Comparison of ENCODE assay signal across 19 mouse cellular contexts in genomic region chr15:40037266-40037665, GRCm38 (mm10).
DNase-seq lines count a peak whose midpoint lies in the region; ATAC-seq and TF ChIP-seq lines count a peak whose summit lies in the region.
"Had no signal": no experiment of that assay in that cellular context is flagged by ENCODE, and none has a peak within 500 bp of the region (broad histone marks: within the 10 kb centered on the region; RNA-seq: fewer than 3 reads in every experiment).

No protein-coding gene starts in this region.

- H3K4me3 ChIP-seq in heart, embryonic 11.5 days (ENCODE audit: low read depth, low read length): no peak overlapping the region
- H3K4me3 ChIP-seq in G1E (ENCODE audit: low read depth, low read length): no peak overlapping the region
- H3K4me3 ChIP-seq in olfactory bulb, adult 2 months (ENCODE audit: insufficient read depth, low read depth, low read length): no peak overlapping the region
- H3K4me3 ChIP-seq: stomach, embryonic 15.5 days had no signal

- ATAC-seq in heart, embryonic 11.5 days (replicated peaks; ENCODE audit: insufficient number of reproducible peaks, low FRiP score, low TSS enrichment): no peak
- ATAC-seq in G1E (ENCODE audit: extremely low read depth, insufficient number of reproducible peaks, low FRiP score, poor library complexity, severe bottlenecking): peak; percentile 54; the same call in 1 of the 2 replicates
- ATAC-seq: hindbrain, postnatal 0 days; Patski had no signal

- no peak for DNase-seq in heart, postnatal 10 days
- no peak for DNase-seq in G1E (ENCODE audit: low spot score)
- peak; percentile 21 to 35 for DNase-seq in frontal cortex, postnatal 25 days (ENCODE audit: low spot score in 2 of 2)
- no peak for DNase-seq in urinary bladder, adult 18-20 months (ENCODE audit: low spot score in 2 of 2)
- DNase-seq in kidney, adult 8-10 months: no peak
- DNase-seq in testis, postnatal 14 days (ENCODE audit: low spot score): no peak
- DNase-seq: cerebellum, adult 11-12 months; cerebellum, postnatal 36 days; heart, postnatal 14 days; kidney, adult 2 months; kidney, postnatal 4 days; midbrain, embryonic 14.5 days; thymus, postnatal 14 days had no signal

- no peaks in the 10 kb centered on the region for H3K27me3 ChIP-seq in heart, embryonic 11.5 days (ENCODE audit: control insufficient read depth, insufficient read depth, low read length)
- H3K27me3 ChIP-seq in G1E (ENCODE audit: insufficient read depth, low read length): no peaks in the 10 kb centered on the region
- H3K27me3 ChIP-seq: CH12.LX; Patski; stomach, embryonic 15.5 days had no signal

- no peaks in the 10 kb centered on the region for H3K36me3 ChIP-seq in heart, embryonic 11.5 days (ENCODE audit: control insufficient read depth, insufficient read depth, low read length)
- no peaks in the 10 kb centered on the region for H3K36me3 ChIP-seq in G1E (replicated peaks)
- H3K36me3 ChIP-seq: stomach, embryonic 15.5 days had no signal

- intact Hi-C loops in heart, postnatal 10 days (cut with DNase I): no loop called here

- H3K27ac ChIP-seq in heart, embryonic 11.5 days (ENCODE audit: low read depth, low read length): no peak overlapping the region
- H3K27ac ChIP-seq in olfactory bulb, adult 2 months (ENCODE audit: insufficient read depth, low read depth, low read length): peak overlapping the region; percentile 55
- H3K27ac ChIP-seq: hindbrain, postnatal 0 days; stomach, embryonic 15.5 days had no signal

- no peaks in the 10 kb centered on the region for H3K9me3 ChIP-seq in heart, embryonic 11.5 days (replicated peaks; ENCODE audit: control insufficient read depth, low read length)
- no peaks in the 10 kb centered on the region for H3K9me3 ChIP-seq in G1E (replicated peaks)
- H3K9me3 ChIP-seq: stomach, embryonic 15.5 days had no signal

- peak overlapping the region; percentile 27; the same call in 1 of the 2 replicates for H3K4me2 ChIP-seq in heart, embryonic 11.5 days
- H3K4me2 ChIP-seq: stomach, embryonic 15.5 days had no signal

- no peak overlapping the region for H3K9ac ChIP-seq in heart, embryonic 11.5 days (ENCODE audit: low read depth, low read length)
- H3K9ac ChIP-seq: stomach, embryonic 15.5 days had no signal

- H3K4me1 ChIP-seq in heart, embryonic 11.5 days (ENCODE audit: control insufficient read depth, insufficient read depth, low read length): peaks cover 12% of the 10 kb centered on the region
- H3K4me1 ChIP-seq in G1E (ENCODE audit: insufficient read depth, low read depth, low read length): peaks cover 5% of the 10 kb centered on the region
- peaks cover 10% of the 10 kb centered on the region for H3K4me1 ChIP-seq in olfactory bulb, adult 2 months (ENCODE audit: control insufficient read depth, insufficient read depth, low read length)
- H3K4me1 ChIP-seq: stomach, embryonic 15.5 days had no signal

- 20% methylated on average over 7 of the region's 7 CpGs for WGBS in heart, embryonic 11.5 days (ENCODE audit: insufficient replicate concordance)
- WGBS in olfactory bulb, adult 2 months: 30% methylated on average over 7 of the region's 7 CpGs

- TF ChIP-seq POLR2A in olfactory bulb, adult 2 months (IDR thresholded peaks at IDR 0.05; ENCODE audit: insufficient read depth, low read depth, low read length): no peak

- no peak for TF ChIP-seq CTCF in G1E (IDR thresholded peaks at IDR 0.05; ENCODE audit: low read depth, low read length)
- TF ChIP-seq CTCF in olfactory bulb, adult 2 months (IDR thresholded peaks at IDR 0.05; ENCODE audit: insufficient read depth, low read depth, low read length): no peak

Comparison
In these comparisons a context has a peak if more than half of its experiments do, and no peak if none do; other contexts are left out.
1. DNase-seq: peak in frontal cortex, postnatal 25 days (2 of 2); none in heart, postnatal 10 days (0 of 2), G1E (single experiment), urinary bladder, adult 18-20 months (0 of 2), kidney, adult 8-10 months (0 of 2) and testis, postnatal 14 days (single experiment).